In genomic region chr2:178119561-178120355, GRCm38 (mm10) we compare ENCODE assay signal across 9 mouse cellular contexts. TPM values are rescaled to one million over a fixed set of nuclear protein-coding genes. Genes with fewer than 3 reads are reported as not detected.
DNase-seq lines count a peak whose midpoint lies in the region; ATAC-seq and TF ChIP-seq lines count a peak whose summit lies in the region.
"Had no signal": no experiment of that assay in that cellular context is flagged by ENCODE, and none has a peak within 500 bp of the region (broad histone marks: within the 10 kb centered on the region; RNA-seq: fewer than 3 reads in every experiment).

No protein-coding gene starts in this region.

- TF ChIP-seq CTCF in kidney, adult 2 months (conservative IDR thresholded peaks at IDR 0.05; ENCODE audit: insufficient read depth, insufficient read length, low read depth, low read length) = no peak

- peak overlapping the region; percentile 49 for H3K4me3 ChIP-seq in kidney, embryonic 16.5 days (ENCODE audit: low read length)
- peak overlapping the region; percentile 46 for H3K4me3 ChIP-seq in forebrain, embryonic 16.5 days (replicated peaks; ENCODE audit: low read length)
- peak overlapping the region; percentile 44 for H3K4me3 ChIP-seq in midbrain, embryonic 14.5 days (replicated peaks; ENCODE audit: low read depth, low read length)
- H3K4me3 ChIP-seq in kidney, adult 2 months (ENCODE audit: insufficient read depth, low read depth, low read length) = no peak overlapping the region

- H3K9ac ChIP-seq in kidney, embryonic 16.5 days (replicated peaks; ENCODE audit: low read length) = no peak overlapping the region
- H3K9ac ChIP-seq in forebrain, embryonic 16.5 days (replicated peaks; ENCODE audit: low read depth, low read length) = no peak overlapping the region
- H3K9ac ChIP-seq in midbrain, embryonic 14.5 days (replicated peaks; ENCODE audit: low read length) = no peak overlapping the region

- no peak overlapping the region for H3K27ac ChIP-seq in kidney, embryonic 16.5 days (ENCODE audit: low read length)
- no peak overlapping the region for H3K27ac ChIP-seq in forebrain, embryonic 16.5 days (ENCODE audit: low read length)
- no peak overlapping the region for H3K27ac ChIP-seq in midbrain, embryonic 14.5 days (replicated peaks; ENCODE audit: low read depth, low read length)
- H3K27ac ChIP-seq in kidney, adult 2 months (ENCODE audit: insufficient read depth, low read depth, low read length) = no peak overlapping the region

- no peak for TF ChIP-seq POLR2A in kidney, adult 2 months (IDR thresholded peaks at IDR 0.05; ENCODE audit: low read depth, low read length)

- ATAC-seq in kidney, embryonic 16.5 days (ENCODE audit: low FRiP score, low TSS enrichment) = peak; percentile 24; the same call in 1 of the 2 replicates
- peak; percentile 4; the same call in 1 of the 2 replicates for ATAC-seq in forebrain, embryonic 16.5 days
- ATAC-seq in midbrain, embryonic 14.5 days (ENCODE audit: low FRiP score, low TSS enrichment) = no peak

- H3K27me3 ChIP-seq in kidney, embryonic 16.5 days (ENCODE audit: insufficient read depth, low read length) = peaks cover 15% of the 10 kb centered on the region
- peaks cover 14% of the 10 kb centered on the region for H3K27me3 ChIP-seq in forebrain, embryonic 16.5 days (replicated peaks; ENCODE audit: control insufficient read depth, insufficient read depth, low read length)
- peaks cover 5% of the 10 kb centered on the region; the same call in 1 of the 2 replicates for H3K27me3 ChIP-seq in midbrain, embryonic 14.5 days (ENCODE audit: control insufficient read depth, insufficient read depth, low read length)
- no peaks in the 10 kb centered on the region for H3K27me3 ChIP-seq in kidney, adult 2 months (replicated peaks; ENCODE audit: control insufficient read depth, insufficient read depth, low read length)

- H3K36me3 ChIP-seq in kidney, embryonic 16.5 days (ENCODE audit: insufficient read depth, low read length) = no peaks in the 10 kb centered on the region
- no peaks in the 10 kb centered on the region for H3K36me3 ChIP-seq in forebrain, embryonic 16.5 days (ENCODE audit: control insufficient read depth, insufficient read depth)
- H3K36me3 ChIP-seq in midbrain, embryonic 14.5 days (ENCODE audit: control insufficient read depth, insufficient read depth, low read length) = no peaks in the 10 kb centered on the region
- no peaks in the 10 kb centered on the region for H3K36me3 ChIP-seq in kidney, adult 2 months (ENCODE audit: control insufficient read depth, insufficient read depth, low read length)

- peaks cover 27% of the 10 kb centered on the region for H3K4me1 ChIP-seq in kidney, embryonic 16.5 days (ENCODE audit: insufficient read depth, low read length)
- peaks cover 11% of the 10 kb centered on the region for H3K4me1 ChIP-seq in forebrain, embryonic 16.5 days (replicated peaks; ENCODE audit: control insufficient read depth, insufficient read depth, low read length)
- peaks cover 5% of the 10 kb centered on the region; the same call in 1 of the 2 replicates for H3K4me1 ChIP-seq in midbrain, embryonic 14.5 days (ENCODE audit: control insufficient read depth, insufficient read depth, low read length)
- H3K4me1 ChIP-seq in kidney, adult 2 months (ENCODE audit: control insufficient read depth, insufficient read depth, low read length) = no peaks in the 10 kb centered on the region

- no peaks in the 10 kb centered on the region for H3K9me3 ChIP-seq in kidney, embryonic 16.5 days (ENCODE audit: low read length)
- H3K9me3 ChIP-seq in forebrain, embryonic 16.5 days (ENCODE audit: control insufficient read depth, low read length) = no peaks in the 10 kb centered on the region
- no peaks in the 10 kb centered on the region for H3K9me3 ChIP-seq in midbrain, embryonic 14.5 days (ENCODE audit: control insufficient read depth, low read length)

- peak overlapping the region; percentile 90 for H3K4me2 ChIP-seq in kidney, embryonic 16.5 days (replicated peaks; ENCODE audit: low read depth, low read length)
- peak overlapping the region; percentile 90 for H3K4me2 ChIP-seq in forebrain, embryonic 16.5 days (ENCODE audit: low read length)
- peak overlapping the region; percentile 89 for H3K4me2 ChIP-seq in midbrain, embryonic 14.5 days (ENCODE audit: low read length)

- WGBS in kidney, embryonic 16.5 days = 25% methylated on average over 19 of the region's 19 CpGs
- 19% methylated on average over 19 of the region's 19 CpGs for WGBS in forebrain, embryonic 16.5 days
- 22% methylated on average over 19 of the region's 19 CpGs for WGBS in midbrain, embryonic 14.5 days
- WGBS in kidney, adult 2 months = 30% methylated on average over 19 of the region's 19 CpGs

- no peak for DNase-seq in kidney, postnatal 36 days
- DNase-seq in cerebellum, adult 18-20 months = peak; percentile 68 to 76
- no peak for DNase-seq in midbrain, embryonic 14.5 days
- no peak for DNase-seq in spleen, adult 18-20 months
- no peak for DNase-seq in kidney, adult 2 months
- no peak for DNase-seq in adrenal gland, postnatal 14 days

RNA-seq across cellular contexts. Expression of gene Phactr3, which starts 1.0 kb away (rescaled TPM):
- polyA plus RNA-seq in kidney, embryonic 16.5 days (2015; fragmentation: Nextera tagmentation; extraction: Ambion mirVana) = 0.63 and 0.71 TPM in 2 replicates
- polyA plus RNA-seq in forebrain, embryonic 16.5 days (2015; fragmentation: Nextera tagmentation; extraction: Ambion mirVana) = 59.8 and 71.8 TPM in 2 replicates
- 62.5 and 79.2 TPM in 2 replicates for polyA plus RNA-seq in midbrain, embryonic 14.5 days (2014; fragmentation: Nextera tagmentation; extraction: Ambion mirVana)
- 0.05 and 0.17 TPM in 2 replicates for polyA plus RNA-seq in kidney, adult 2 months (2012; rRNA removed)
- 1.5 and 4.1 TPM in 2 replicates for total RNA-seq in adrenal gland, postnatal 14 days (2021)
- total RNA-seq: MEL had no signal

RNA-seq across cellular contexts. Expression of gene Zfp931, which starts 41.5 kb away (rescaled TPM):
- polyA plus RNA-seq in kidney, embryonic 16.5 days (2015; fragmentation: Nextera tagmentation; extraction: Ambion mirVana) = 18.3 and 19.9 TPM in 2 replicates
- 14.5 and 16.9 TPM in 2 replicates for polyA plus RNA-seq in forebrain, embryonic 16.5 days (2015; fragmentation: Nextera tagmentation; extraction: Ambion mirVana)
- polyA plus RNA-seq in midbrain, embryonic 14.5 days (2014; fragmentation: Nextera tagmentation; extraction: Ambion mirVana) = 12.1 and 14.5 TPM in 2 replicates
- 2.3 and 3.2 TPM in 2 replicates for polyA plus RNA-seq in kidney, adult 2 months (2012; rRNA removed)
- 20.8 and 23.9 TPM in 2 replicates for total RNA-seq in adrenal gland, postnatal 14 days (2021)
- total RNA-seq: MEL had no signal

Comparison
In these comparisons a context has a peak if more than half of its experiments do, and no peak if none do; other contexts are left out.
1. DNase-seq: peak in cerebellum, adult 18-20 months (2 of 2); none in kidney, postnatal 36 days (0 of 2), midbrain, embryonic 14.5 days (single experiment), spleen, adult 18-20 months (0 of 2), kidney, adult 2 months (single experiment) and adrenal gland, postnatal 14 days (single experiment).
2. RNA of gene Phactr3, which starts 1.0 kb away (polyA plus RNA-seq): 59.8 to 71.8 TPM in forebrain, embryonic 16.5 days and 62.5 to 79.2 TPM in midbrain, embryonic 14.5 days; 0.63 to 0.71 TPM in kidney, embryonic 16.5 days and 0.05 to 0.17 TPM in kidney, adult 2 months; every median in the first group is over 10 times any median in the second.
3. Peak in every context shown above with its lines, with median percentiles within 50 percentile points of each other: H3K4me2 ChIP-seq.